Mouse (Mus musculus): ENCODE data around the gene Ilvbl.
"Not testable (repeated sequence)": the region's sequence is repeated elsewhere in the genome, so short reads cannot be mapped to it uniquely, and the experiment has no call there.

Ilvbl gene

DNA sequence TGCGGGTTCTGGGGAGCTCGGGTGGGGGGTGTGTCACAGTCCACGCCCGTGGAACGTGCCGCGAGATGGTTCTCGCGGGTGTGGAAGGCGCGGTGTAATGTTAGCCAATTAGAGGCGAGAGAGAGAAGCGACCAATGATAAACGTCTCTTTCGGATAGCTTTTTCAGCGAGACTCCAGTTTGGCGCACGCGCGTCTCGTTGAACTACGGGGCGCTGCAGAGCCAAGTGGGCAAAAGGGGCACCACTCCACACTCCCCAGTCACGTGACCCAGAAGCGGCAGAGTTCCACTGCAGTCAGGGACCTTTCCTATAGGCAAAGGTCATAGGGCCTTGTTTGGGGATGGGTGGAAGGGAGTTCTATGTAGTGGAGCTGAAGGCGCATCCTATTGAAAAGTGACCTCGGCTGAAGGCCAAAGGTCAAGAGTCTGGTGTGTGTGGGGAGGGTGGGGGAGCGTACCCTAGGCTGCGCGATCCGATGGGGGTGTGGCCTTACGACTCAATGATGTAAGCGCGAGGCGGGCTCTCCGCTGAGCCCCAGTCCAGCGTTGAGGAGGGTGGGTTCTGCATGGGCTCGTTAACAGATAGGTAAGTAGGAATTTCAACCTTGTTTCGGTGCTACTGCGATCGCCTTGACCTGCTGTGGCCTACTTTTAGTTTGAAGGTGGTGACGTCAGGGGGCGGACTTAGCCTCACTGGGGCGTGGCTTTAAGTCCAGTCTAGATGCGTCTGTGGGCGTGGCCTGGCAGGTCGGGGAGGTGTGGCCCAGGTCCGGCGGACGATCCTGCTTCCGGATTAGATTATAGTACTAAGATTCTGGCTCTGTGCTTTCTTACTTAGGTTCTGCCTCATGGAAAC, at the start of gene Ilvbl:
Gene Ilvbl (plus strand): TSS at position 97 of the 855 bp plus-strand sequence.
- peak; percentile 87 to 96 for DNase-seq (ENCODE audit: low spot score in 2 of 2)

DNA sequence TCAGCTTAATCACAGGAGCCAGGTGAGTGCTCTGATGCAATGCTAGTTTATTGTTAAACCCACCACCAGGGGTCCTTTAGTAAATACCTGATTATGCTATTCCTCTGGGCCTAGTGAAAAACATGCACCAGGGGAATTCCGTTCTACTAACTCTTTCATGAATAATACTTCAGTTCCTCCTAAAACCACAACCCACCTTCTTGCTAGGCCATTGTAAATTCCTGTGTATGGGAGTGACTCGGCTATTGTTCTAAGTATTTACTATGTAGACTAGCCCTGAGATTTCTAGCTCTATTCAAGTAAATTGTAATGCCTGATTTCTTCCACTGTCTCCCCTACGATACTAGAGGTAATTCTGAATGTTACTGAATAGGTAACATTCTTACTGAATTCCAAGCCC, 49.1 kb upstream of the Ilvbl start:
- not testable (repeated sequence) for DNase-seq (ENCODE audit: low spot score in 2 of 2)

DNA sequence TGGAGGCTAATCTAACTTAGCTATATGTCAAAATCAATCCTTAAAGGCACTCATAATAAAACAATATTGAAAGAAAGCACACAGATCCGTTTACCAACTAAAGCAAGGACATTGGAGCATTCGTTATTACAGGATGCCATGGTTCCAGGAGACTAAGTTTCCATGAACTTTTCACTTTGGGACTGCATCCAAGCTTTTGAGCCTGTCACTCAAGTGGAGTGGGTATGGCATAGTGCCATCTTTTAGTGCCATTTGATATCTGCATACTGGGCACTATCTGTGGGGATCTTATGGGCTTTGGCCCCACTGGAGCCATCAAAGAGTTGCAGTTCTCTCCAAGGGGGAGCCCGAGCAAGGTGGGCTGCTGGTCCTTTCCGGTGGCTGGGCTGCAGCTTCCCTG, 48.6 kb upstream of the Ilvbl start:
- DNase-seq (ENCODE audit: low spot score in 2 of 2) = no peak

DNA sequence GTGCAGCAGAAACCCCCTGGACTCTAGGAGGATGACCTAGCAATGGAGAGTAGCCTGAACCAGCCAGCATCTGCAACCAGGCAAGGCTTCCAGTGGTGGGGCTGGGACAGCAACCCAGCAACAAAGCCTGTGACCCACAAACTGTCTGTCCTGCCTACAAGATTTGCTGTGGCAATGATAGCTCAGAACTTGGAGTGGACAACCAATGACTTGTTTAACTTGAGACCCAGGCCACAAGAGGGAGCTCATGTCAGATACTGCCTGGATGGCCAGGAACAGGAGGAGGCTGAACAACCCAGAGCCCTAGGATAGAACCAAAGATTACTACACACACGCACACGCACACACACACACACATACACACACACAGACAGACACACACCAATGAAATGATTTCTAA, 33.2 kb upstream of the Ilvbl start:
- peak in 1 of 2 experiments; percentile 3 for DNase-seq (ENCODE audit: low spot score in 2 of 2)

DNA sequence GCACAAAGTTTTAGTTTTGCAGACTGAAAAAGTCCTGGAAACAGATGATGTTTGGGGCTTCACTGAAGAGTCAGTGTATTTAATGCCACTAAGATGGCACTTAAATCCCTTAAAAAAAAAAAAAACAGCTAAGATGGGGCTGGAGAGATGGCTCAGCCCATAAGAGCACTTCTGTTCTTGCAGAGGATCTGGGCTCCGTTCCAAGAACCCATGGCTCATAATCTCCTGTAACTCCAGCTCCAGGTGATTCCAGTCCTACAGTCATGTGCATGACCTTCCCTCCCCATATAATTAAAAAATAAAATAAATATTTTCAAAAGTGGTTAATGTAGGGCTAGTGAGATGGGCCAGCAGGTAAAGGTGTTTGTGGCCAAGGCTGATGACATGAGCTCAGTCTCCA, 9.1 kb upstream of the Ilvbl start:
- no peak for DNase-seq (ENCODE audit: low spot score in 2 of 2)

DNA sequence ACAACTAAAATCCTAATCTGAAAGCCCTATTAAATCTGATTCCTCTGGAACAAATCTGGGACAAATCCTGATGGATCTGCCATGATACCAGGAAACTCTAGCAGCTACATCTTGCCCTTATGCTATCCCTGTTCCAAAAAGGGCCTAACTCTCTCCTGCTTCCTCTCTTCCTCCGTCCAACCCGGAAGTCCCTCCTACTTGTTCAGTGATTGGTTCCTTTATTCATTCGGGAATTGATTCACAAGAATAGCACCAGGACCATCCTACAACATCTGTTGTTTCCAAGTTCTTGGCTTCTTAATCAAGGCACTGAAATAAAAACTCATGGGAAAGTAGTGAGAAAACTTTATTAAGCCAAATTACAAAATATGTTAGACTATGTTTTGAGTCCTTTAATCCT, 5.0 kb upstream of the Ilvbl start:
- DNase-seq (ENCODE audit: low spot score in 2 of 2) = no peak

DNA sequence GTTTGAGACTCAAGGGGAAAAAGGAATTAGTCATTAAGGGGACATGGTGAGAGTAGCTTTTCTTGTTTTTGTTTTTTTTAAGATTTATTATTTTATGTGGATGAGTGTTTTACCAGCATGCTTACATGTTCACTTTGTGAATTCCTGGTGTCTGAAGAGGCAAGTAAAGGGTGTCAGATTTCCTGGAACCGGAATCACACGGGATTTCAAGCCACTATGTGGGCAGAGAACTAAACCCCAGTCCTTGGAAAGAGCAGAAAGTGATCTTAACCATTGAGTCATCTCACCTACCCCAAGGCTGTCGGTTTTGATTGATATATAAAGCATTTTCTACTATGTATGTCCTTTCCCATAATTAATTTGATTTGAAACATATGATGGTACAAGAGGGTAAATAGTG, 4.5 kb upstream of the Ilvbl start:
- no peak for DNase-seq (ENCODE audit: low spot score in 2 of 2)

DNA sequence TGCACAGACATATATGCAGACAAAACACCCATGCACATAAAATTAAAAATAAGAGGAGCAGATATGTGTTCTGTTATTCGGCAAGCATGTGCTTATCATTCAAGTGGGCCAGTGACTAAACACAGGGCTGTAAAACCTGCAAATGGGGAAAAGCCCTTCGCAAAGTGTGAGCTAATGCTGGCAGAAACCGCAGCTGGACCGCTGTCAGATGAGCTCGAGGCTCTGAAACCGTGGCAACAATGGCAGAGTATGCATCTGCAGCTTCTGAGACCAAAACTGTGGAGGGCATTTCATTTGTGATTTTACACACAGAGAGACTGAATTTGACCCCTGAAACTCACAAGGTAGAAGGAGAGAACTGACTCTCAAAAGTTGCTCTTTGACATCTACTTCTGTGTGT, 3.7 kb upstream of the Ilvbl start:
- DNase-seq (ENCODE audit: low spot score in 2 of 2) = no peak

DNA sequence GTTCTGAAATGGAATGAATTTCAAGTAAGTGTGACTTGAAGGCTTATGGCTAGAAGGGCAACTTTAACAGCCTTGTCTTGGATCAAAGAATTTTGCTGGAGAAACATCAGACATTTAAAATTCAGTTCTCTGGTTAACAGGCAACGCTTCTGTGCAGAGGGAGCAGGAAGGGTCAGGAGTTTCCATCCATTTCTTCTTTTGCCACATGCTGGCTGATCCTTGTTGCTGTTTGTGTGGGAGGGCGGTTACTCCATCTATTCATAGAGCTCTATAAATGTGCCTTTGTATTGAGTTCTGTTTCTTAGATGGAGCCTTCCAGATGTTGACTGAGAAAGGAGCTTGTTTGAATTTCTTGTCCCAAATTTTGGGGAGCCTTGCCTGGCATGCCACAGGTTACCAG, 3.2 kb upstream of the Ilvbl start:
- DNase-seq (ENCODE audit: low spot score in 2 of 2) = no peak

DNA sequence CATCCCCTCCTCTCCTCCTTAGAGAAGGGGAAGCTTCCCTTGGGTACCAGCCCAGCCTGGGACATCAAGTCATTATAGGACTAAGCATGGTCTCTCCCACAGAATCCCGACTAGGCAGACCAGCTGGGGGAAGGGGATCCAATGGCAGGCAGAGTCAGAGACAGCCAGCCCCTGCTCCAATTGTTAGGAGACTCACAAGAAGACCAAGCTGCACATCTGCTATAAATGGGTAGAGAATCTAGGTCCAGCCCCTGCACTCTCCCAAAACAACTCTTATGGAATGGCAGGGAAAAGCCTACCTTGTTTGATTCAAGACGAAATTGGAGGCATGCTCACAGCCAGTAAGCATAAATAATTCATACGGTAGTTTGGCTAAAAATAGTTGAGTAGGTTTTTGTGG, 920 bp upstream of the Ilvbl start:
- no peak for DNase-seq (ENCODE audit: low spot score in 2 of 2)

DNA sequence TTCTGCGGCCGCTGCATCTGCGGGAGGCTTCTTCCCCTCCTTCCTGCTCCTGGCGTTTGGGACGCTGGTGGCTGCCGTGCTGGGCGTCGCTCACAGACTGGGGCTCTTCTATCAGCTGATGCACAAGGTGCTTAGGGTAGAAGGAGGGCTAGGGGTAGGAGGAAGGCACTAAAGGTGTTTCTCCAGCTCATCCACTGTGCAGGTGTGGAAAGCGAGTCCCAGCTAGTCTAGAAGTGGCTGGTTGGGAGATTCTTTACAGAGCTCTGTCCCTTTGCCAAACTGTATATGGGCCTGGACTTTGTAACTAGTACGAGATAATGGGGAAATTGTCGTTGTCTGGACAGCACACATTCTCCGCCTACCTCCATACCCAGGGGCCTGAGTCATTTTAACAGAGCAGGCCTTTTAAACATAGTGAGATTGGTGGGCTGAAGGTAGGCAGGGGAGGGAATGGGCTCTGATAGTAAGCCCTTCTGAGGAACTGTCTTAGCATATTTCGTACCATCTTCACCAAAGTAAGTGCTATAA, 1.0 kb downstream of the Ilvbl start:
- no peak for DNase-seq (ENCODE audit: low spot score in 2 of 2)

DNA sequence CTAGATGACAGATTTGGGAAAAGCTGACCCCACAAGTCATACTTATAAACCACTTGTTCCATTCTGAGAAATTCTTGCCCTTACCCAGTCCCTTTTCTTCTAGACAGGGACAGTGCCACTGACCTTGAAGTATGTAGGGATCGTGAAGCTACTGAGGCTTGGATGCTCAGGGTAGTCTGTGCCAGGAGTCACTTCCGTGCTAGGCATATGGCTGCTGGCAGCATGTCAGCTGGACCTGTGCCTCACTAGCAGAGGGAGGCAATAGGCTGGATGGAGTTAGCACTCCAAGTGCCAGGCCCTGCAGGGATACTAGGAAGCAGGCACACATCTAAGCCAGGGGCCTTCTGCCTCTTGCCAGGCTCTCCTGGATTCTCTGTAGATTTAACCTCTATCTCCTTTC, 1.5 kb downstream of the Ilvbl start:
- DNase-seq (ENCODE audit: low spot score in 2 of 2) = peak in 1 of 2 experiments; percentile 32

DNA sequence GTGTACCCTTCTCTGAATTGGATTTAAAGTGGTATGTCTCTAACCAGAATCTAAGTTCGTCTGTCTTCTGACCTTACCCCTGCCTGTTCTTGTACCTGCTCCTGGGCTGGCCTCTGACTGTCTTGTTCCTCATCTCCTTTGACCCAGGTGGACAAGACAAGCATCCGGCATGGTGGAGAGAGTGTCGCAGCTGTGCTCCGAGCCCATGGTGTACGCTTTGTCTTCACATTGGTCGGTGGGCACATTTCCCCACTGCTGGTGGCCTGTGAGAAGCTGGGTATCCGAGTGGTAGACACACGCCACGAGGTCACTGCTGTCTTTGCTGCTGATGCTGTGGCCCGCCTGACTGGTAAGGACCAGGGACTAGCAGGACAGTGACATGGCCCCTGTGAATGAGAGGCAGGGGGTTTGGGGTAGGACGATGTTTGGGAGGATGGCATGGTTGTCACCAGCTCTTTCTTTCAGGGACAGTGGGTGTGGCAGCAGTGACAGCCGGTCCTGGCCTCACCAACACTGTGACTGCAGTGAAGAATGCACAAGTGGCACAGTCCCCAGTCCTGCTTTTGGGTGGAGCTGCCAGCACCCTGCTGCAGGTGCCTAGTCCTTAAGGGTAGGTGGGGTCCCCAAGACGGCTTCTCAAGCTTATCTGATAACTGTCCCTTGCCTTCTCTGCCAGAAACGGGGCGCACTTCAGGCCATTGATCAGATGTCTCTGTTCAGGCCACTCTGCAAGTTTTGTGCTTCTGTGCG, 2.5 kb downstream of the Ilvbl start:
- no peak for DNase-seq (ENCODE audit: low spot score in 2 of 2)

DNA sequence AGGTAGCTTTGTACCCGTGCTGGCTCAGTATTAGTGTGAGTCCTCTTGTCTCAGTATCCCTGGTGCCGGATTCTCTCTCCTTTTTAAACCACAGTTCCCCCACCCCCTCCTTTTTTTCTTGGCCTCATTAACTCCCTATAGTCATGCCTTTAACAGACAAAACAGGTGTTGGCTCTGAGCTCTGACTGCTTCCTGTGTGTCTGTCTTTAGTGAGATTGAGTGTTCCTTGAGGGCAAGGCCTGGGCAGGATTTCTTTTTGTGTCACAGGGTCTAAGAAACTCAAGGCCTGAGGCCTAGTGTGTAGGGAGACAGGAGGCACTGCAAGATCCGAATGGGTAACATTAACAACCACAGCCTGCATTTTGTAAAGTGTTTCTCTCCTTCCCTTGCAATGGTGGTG, 4.1 kb downstream of the Ilvbl start:
- DNase-seq (ENCODE audit: low spot score in 2 of 2) = no peak

DNA sequence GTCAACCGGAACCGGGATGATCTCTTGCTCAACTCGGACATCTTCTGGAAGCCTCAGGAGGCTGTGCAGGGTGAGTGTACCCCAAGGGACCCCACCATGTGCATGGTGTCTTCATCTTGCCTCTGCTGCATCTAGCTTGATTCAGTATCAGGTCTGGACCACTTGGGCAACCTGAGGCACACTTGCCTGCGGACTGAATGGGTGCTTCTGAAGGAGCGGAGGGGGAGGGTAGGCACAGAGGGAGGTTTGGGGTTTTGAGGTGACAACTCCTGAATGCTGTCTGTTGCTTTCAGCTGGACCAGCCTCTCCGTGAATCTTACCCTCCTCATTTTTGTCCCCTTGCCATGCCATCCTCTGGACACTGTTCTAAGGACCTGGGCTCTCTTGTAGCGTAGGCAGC, 7.0 kb downstream of the Ilvbl start:
- no peak for DNase-seq (ENCODE audit: low spot score in 2 of 2)

DNA sequence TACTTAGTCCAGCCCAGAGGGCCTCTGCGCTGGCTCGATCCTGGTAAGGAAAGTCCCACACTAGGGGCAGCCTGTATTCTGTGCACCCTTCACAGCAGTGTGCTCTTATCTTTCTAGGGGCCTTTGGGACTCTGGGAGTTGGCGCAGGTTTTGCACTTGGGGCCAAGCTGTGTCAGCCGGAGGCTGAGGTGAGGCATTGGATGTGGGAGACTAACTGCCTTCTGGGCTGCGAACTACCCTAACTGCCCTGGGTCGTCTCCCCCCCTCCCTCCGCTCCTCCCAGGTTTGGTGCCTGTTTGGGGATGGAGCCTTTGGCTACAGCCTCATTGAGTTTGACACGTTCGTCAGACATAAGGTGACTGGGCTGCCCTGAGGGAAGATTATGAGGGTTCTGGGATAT, 9.2 kb downstream of the Ilvbl start:
- DNase-seq (ENCODE audit: low spot score in 2 of 2) = no peak

DNA sequence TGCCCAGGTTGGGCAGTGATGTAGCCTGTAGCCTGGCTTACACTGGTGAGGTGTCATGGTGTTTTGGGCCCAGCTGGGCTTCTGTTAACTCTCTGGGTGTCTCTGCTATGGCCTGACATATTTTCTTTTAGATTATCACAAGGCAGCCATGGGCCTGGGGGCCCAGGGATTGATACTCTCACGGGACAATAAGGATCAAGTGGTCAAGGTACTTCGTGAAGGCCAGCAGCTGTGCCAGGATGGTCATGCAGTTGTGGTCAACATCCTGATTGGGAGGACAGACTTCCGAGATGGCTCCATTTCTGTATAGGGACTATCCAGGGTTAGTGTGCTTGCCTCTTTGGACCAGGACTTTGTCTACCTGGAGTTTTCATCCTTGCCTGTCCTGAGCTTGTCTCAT, 9.8 kb downstream of the Ilvbl start:
- DNase-seq (ENCODE audit: low spot score in 2 of 2) = no peak

DNA sequence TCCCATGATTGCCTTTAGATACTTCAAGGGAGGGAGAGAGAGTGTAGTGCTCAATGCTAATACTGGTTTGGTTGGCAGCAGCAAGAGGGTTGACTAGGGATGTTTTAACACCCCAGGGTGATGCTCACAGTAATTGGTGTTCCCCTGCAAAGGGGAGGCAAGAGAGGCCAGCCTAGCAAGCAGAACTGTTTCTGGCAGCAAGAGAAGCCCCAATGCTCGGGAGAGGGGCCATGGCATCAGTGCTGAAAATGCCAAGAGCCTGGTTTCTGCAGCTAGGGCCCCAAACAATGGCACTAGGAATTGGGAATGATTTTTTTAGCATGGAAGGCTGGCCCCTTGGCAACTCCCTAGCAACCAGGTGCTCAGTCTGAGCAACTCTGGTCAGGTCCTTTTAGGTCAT, 10.8 kb downstream of the Ilvbl start:
- no peak for DNase-seq (ENCODE audit: low spot score in 2 of 2)

DNA sequence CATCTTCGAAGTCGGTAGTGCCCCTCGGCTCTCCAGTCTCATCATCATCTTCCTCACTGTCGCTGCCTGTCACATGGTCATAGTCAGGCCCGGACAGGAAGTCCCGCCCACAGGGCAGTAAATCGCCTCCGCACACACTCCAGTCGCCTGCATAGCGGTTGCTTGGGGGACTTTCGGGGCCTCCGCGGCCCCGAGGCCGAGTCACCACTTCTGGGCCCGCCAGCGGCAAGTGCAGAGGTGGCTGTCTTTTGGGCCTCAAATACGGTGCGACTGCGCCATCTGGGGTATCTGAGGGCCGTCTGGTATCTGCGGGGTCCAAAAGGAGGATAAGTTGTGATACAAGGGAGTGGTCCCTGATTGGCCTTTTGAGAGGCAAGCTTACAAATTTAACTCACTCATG, 11.5 kb downstream of the Ilvbl start:
- DNase-seq (ENCODE audit: low spot score in 2 of 2) = no peak

DNA sequence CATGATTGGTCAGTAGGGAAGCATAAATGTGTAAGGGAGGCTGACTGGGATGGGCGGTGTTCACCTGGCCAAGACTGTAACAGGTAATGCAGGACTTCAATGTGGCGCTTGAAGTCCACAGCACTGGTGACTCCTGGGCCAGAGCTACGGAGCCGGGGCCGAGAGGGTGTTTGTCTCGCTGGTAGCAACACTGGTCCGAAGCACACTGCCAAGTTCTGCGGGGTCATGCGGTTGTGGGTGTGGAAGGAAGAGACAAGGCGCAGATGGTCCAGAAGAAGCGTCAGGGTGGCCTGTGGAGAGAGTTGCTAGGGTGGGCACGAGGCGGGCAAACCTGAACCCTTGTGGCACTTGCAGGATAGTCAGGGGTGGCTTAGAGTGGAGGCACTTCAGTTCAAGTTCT, 11.9 kb downstream of the Ilvbl start:
- no peak for DNase-seq (ENCODE audit: low spot score in 2 of 2)

DNA sequence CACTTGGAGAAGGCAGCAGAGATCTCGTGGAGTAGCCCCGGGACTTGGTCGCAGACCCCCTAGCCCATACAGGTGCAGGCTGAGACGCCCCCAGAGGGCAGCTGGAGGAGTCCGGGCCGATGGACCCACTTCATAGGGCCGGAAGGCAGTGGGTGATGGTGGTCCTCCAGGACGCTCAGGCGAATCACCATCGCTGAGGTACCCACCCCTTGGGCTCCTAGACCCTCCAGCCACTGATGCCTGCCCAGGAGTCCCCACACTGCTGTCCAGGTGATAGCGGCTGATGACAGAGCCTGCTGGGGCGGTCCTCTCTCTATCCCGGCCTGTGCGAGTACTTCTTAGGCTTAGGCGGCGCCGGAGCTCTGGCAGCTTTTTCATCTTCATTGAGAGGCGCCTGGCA, 15.1 kb downstream of the Ilvbl start:
- no peak for DNase-seq (ENCODE audit: low spot score in 2 of 2)

DNA sequence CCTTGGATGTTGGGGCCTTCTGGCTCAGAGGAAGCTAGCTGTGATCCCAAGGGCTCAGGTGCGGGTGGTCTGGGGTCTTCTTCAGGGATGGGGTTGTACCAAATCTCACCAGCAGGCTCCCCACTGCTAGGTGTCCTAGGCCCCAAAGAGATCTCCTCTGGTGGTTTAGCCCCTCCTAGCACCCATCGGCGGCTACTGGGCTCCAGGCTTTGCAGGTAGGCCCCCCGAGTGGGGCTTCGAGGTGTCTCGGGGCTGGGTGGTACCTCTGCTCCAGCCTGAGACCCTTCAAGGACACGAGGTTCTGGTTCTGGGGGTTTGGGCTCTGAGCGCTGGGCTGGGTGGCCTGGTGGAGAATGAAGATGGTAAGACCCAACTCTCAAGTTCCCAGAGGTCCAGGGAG, 15.8 kb downstream of the Ilvbl start:
- DNase-seq (ENCODE audit: low spot score in 2 of 2) = no peak

DNA sequence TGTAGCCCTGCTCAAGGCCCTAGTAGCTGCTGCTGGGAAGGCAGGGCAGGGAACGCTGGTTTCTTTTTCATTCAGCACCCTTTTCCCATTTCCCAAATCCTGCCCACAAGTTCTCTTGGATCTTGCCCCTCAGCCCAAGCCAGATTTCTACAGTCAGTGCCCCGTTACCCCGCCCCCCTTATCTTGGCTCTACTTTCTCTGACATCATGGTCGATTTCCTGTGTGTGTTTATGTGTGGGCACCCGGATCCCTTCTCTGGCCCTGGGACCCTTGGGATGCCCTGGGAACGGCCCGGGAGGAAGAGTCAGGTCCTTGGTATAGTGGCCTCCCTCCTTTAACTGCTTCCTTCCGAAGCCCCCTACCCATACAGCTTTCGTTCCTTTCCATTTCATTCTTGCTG, 16.6 kb downstream of the Ilvbl start:
- no peak for DNase-seq (ENCODE audit: low spot score in 2 of 2)

Measured in left cerebral cortex, adult 9 months (tissue).